Mouse (Mus musculus): ENCODE measurements at regions not wholly inside any gene's neighbourhood (a gene's known extent, or its start where the extent isn't known, plus 50 kb on each side); places are given as distances from the start of the nearest gene placed in this dataset.

- DNase-seq (ENCODE audit: low spot score in 2 of 2), result no peak
Observed at GRCm38 (mm10) chr3:66519925-66520324, 223.3 kb upstream of the Veph1 start.

GRCm38 (mm10) chr3:66518289-66518688, 221.7 kb upstream of the Veph1 start:
- DNase-seq (ENCODE audit: low spot score in 2 of 2), result no peak

GRCm38 (mm10) chr3:66515773-66516406, 219.3 kb upstream of the Veph1 start:
- peak in 1 of 2 experiments; percentile 34 for DNase-seq (ENCODE audit: low spot score in 2 of 2)

GRCm38 (mm10) chr3:66514587-66514986, 217.9 kb upstream of the Veph1 start:
- no peak for DNase-seq (ENCODE audit: low spot score in 2 of 2)

GRCm38 (mm10) chr3:66512408-66512807, 215.8 kb upstream of the Veph1 start:
- DNase-seq (ENCODE audit: low spot score in 2 of 2), result no peak

- no peak for DNase-seq (ENCODE audit: low spot score in 2 of 2)
Observed at GRCm38 (mm10) chr3:66510455-66510854, 213.8 kb upstream of the Veph1 start.

- DNase-seq (ENCODE audit: low spot score in 2 of 2), result no peak
Observed at GRCm38 (mm10) chr3:66506125-66506524, 209.5 kb upstream of the Veph1 start.

- no peak for DNase-seq (ENCODE audit: low spot score in 2 of 2)
Observed at GRCm38 (mm10) chr3:66505476-66506076, 208.9 kb upstream of the Veph1 start.

- no peak for DNase-seq (ENCODE audit: low spot score in 2 of 2)
Observed at GRCm38 (mm10) chr3:66504717-66505116, 208.1 kb upstream of the Veph1 start.

GRCm38 (mm10) chr3:66503615-66504014, 207.0 kb upstream of the Veph1 start:
- no peak for DNase-seq (ENCODE audit: low spot score in 2 of 2)

GRCm38 (mm10) chr3:66501865-66502264, 205.2 kb upstream of the Veph1 start:
- DNase-seq (ENCODE audit: low spot score in 2 of 2), result no peak

GRCm38 (mm10) chr3:66494442-66495113, 197.9 kb upstream of the Veph1 start:
- no peak for DNase-seq (ENCODE audit: low spot score in 2 of 2)

GRCm38 (mm10) chr3:66490696-66491357, 194.2 kb upstream of the Veph1 start:
- DNase-seq (ENCODE audit: low spot score in 2 of 2), result no peak

GRCm38 (mm10) chr3:66488724-66489123, 192.1 kb upstream of the Veph1 start:
- DNase-seq (ENCODE audit: low spot score in 2 of 2), result no peak

- no peak for DNase-seq (ENCODE audit: low spot score in 2 of 2)
Observed at GRCm38 (mm10) chr3:66486658-66487057, 190.0 kb upstream of the Veph1 start.

GRCm38 (mm10) chr3:66486184-66486583, 189.5 kb upstream of the Veph1 start:
- DNase-seq (ENCODE audit: low spot score in 2 of 2), result no peak

- DNase-seq (ENCODE audit: low spot score in 2 of 2), result no peak
Observed at GRCm38 (mm10) chr3:66480718-66481117, 184.1 kb upstream of the Veph1 start.

GRCm38 (mm10) chr3:66479266-66479665, 182.6 kb upstream of the Veph1 start:
- DNase-seq (ENCODE audit: low spot score in 2 of 2), result peak in 1 of 2 experiments; percentile 35

- DNase-seq (ENCODE audit: low spot score in 2 of 2), result no peak
Observed at GRCm38 (mm10) chr3:66466321-66466720, 169.7 kb upstream of the Veph1 start.

- DNase-seq (ENCODE audit: low spot score in 2 of 2), result no peak
Observed at GRCm38 (mm10) chr3:66465371-66465770, 168.7 kb upstream of the Veph1 start.

GRCm38 (mm10) chr3:66462341-66462740, 165.7 kb upstream of the Veph1 start:
- no peak for DNase-seq (ENCODE audit: low spot score in 2 of 2)

Measured in gastrocnemius, postnatal 4 days (tissue).